Mouse (Mus musculus): ENCODE data around the gene 2010111I01Rik.

DNA sequence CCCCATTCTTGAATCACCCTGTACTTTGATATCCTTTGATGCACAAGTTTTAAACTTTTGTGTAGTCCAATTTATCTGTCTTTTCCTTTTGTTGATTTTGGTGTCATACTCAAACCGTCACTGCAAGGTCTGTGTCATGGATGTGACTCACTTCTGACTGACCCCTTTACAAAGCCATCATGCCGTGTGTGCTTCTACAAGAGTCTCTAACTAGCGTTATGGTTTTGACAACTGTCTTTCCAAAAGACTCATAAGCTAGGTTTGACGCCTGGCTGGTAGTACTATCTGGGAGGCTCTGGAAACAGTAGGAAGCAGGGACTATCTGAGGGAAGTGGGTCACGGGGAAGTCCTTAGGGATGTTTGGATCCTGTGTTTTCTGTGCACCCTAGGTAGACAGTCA is 351.7 kb downstream of the 2010111I01Rik start:
- no peak for TF ChIP-seq POLR2A (IDR thresholded peaks at IDR 0.05; ENCODE audit: extremely low read depth, insufficient read depth, low read length)
- no peak for TF ChIP-seq CTCF (IDR thresholded peaks at IDR 0.05; ENCODE audit: low read depth, low read length)
